Mouse (Mus musculus) liver, embryonic 14.5 days (tissue): ENCODE data around the gene Gm10974. TPM values are rescaled to one million over a fixed set of nuclear protein-coding genes. Genes with fewer than 3 reads are reported as not detected.
A peak's percentile ranks its signal among the peaks of the same experiment; 100 is the strongest.

ENCODE experiments used
- ATAC-seq: fragments of 200-750 bp; cut with Nextera tagmentation; 2 replicates; pipeline ENCODE4 v1.8.0; 2017; ENCODE audit warnings: moderate number of reproducible peaks, mild to moderate bottlenecking, moderate library complexity; ENCODE audit not compliant: insufficient read depth
- DNase-seq, 3 experiments: peaks; one replicate each; pipeline ENCODE4 v3.0.0-alpha.2; 2012 to 2013; ENCODE audit warnings: low read depth in 3 of 3, low spot score in 3 of 3
- H3K27ac ChIP-seq: fragments of 300-500 bp; sonication (generic); 2 replicates; pipeline ENCODE4 v1.5.1; 2014; ENCODE audit warnings: moderate library complexity, mild to moderate bottlenecking, control low read depth, inconsistent platforms
- H3K27me3 ChIP-seq: fragments of 300-500 bp; sonication (generic); 2 replicates; pipeline ENCODE4 v1.6.1; 2014; ENCODE audit warnings: mild to moderate bottlenecking, low read length, moderate library complexity; ENCODE audit not compliant: control insufficient read depth, insufficient read depth
- H3K36me3 ChIP-seq: fragments of 300-500 bp; sonication (generic); replicated peaks from 2 replicates; pipeline ENCODE4 v1.6.1; 2014; ENCODE audit warnings: low read depth; ENCODE audit not compliant: control insufficient read depth, insufficient read depth
- H3K4me1 ChIP-seq, 2 experiments: fragments of 200-500 bp in 1 of 2; fragments of 300-500 bp in 1 of 2; sonication (generic) in 1 of 2; replicated peaks; 2 replicates each; pipeline ENCODE4 v1.6.1; 2012 to 2014; ENCODE audit warnings: antibody characterized with exemption in 1 of 2, inconsistent platforms in 1 of 2, low read length in 1 of 2; ENCODE audit not compliant: control insufficient read depth in 2 of 2, insufficient read depth in 2 of 2
- H3K4me2 ChIP-seq: fragments of 300-500 bp; sonication (generic); 2 replicates; pipeline ENCODE4 v1.6.1; 2014; ENCODE audit warnings: low read depth, mild to moderate bottlenecking, control low read depth, moderate library complexity
- H3K4me3 ChIP-seq, 2 experiments: fragments of 200-500 bp in 1 of 2; fragments of 300-500 bp in 1 of 2; sonication (generic) in 1 of 2; 2 replicates each; pipeline ENCODE4 v1.5.1; 2012 to 2014; ENCODE audit warnings: low read depth in 2 of 2, low read length in 2 of 2, mild to moderate bottlenecking in 2 of 2, control low read depth in 1 of 2, inconsistent platforms in 1 of 2, moderate library complexity in 1 of 2; ENCODE audit not compliant: insufficient read depth in 1 of 2
- H3K9ac ChIP-seq: fragments of 300-500 bp; sonication (generic); replicated peaks from 2 replicates; pipeline ENCODE4 v1.6.1; 2014; ENCODE audit warnings: mild to moderate bottlenecking, control low read depth, moderate library complexity
- H3K9me3 ChIP-seq: fragments of 300-500 bp; sonication (generic); 2 replicates; pipeline ENCODE4 v1.6.1; 2016; ENCODE audit warnings: low read length, mixed read lengths; ENCODE audit not compliant: control insufficient read depth
- CTCF ChIP-seq: IDR thresholded peaks from 2 replicates; pipeline ENCODE4 v1.5.1; 2016; ENCODE audit warnings: antibody characterized with exemption, low read depth, control low read depth
- EP300 ChIP-seq: IDR thresholded peaks from 2 replicates; pipeline ENCODE4 v1.6.1; 2016; ENCODE audit warnings: antibody characterized with exemption, low read depth
- WGBS: fragments of 180-500 bp; shearing (Covaris S2); extraction: QIAGEN DNeasy Blood & Tissue Kit; methylation state at CpG from one replicate; pipeline ENCODE4 v1.1.7; 2014; ENCODE audit not compliant: insufficient replicate concordance; 5-methylcytosine and 5-hydroxymethylcytosine counted together
- polyA plus RNA-seq, 2 experiments: library from polyadenylated mRNA; depleted of rRNA in 1 of 2; stranded (reverse) in 1 of 2; unstranded in 1 of 2; fragments of >200 nt; fragmentation: Nextera tagmentation in 1 of 2; extraction: Ambion mirVana in 1 of 2; gene quantifications; 2 replicates each; pipeline versions ENCODE4 v1.2.1 to v1.2.3; 2012 to 2014

Gene Gm10974
- polyA plus RNA-seq, 2 experiments, result not detected

DNA sequence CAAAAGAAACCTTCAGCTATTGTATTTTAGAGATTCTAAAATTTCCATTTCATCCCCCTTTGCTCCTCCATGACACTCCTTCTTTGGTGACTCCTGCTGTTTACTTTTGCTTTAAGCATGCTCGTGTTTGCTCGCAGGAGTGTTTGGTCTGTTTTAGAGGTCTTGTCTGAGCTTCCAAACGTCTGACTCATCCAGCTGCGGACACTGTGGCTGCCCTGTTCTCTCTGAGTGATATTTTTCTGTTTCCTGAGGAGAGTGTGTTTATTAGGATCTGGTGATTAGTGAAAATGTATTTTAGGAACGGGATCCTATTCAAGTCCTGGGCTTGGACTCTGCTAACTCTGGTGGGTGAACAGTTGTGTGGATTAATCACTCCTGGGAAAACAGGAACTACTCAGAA is 26.1 kb upstream of the Gm10974 start:
- WGBS, result 24% methylated on average over 5 of the region's 5 CpGs
- Histone ChIP-seq H3K9me3 (no peaks in the 10 kb centered on the region), H3K4me1 (0 out of 4 replicates have a peak, but pooled peaks cover 0 to 4% of the 10 kb centered on the region in 2 experiments), H3K27ac (no peak overlapping the region), H3K27me3 (no peaks in the 10 kb centered on the region), H3K4me2 (no peak overlapping the region), H3K9ac (no peak overlapping the region), H3K4me3 (no peak overlapping the region), H3K36me3 (no peaks in the 10 kb centered on the region)
- DNase-seq (no peak), ATAC-seq (no peak)
- TF ChIP-seq EP300 (no peak), CTCF (no peak)

GRCm38 (mm10) chr7:66340044-66340443 is 25.7 kb upstream of the Gm10974 start:
- Histone ChIP-seq H3K9ac (no peak overlapping the region), H3K27ac (no peak overlapping the region), H3K27me3 (no peaks in the 10 kb centered on the region), H3K4me2 (no peak overlapping the region), H3K4me3 (no peak overlapping the region), H3K9me3 (no peaks in the 10 kb centered on the region), H3K4me1 (0 out of 4 replicates have a peak, but pooled peaks cover 0 to 4% of the 10 kb centered on the region in 2 experiments), H3K36me3 (no peaks in the 10 kb centered on the region)
- TF ChIP-seq EP300, result no peak
- TF ChIP-seq CTCF, result no peak
- ATAC-seq (no peak), DNase-seq (no peak)
- 51% methylated on average over 3 of the region's 3 CpGs for WGBS

DNA sequence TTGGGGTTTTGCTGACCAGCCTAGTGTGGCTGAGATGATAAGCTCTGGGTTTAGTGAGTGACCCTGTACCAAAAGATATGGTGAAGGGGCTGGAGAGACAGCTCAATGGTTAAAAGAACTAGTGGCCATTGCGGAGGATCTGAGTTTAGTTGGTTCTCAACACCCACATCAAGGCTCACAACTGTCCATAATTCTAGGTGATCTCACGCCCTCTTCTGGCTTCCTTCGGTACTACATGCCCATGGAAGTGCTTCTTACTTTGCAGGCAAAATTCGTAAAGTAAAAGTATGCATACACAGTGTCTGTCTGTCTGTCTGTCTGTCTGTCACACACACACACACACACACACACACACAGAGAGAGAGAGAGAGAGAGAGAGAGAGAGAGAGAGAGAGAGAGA is 23.4 kb upstream of the Gm10974 start:
- no peaks in the 10 kb centered on the region for H3K36me3 ChIP-seq
- 0 out of 4 replicates have a peak, but pooled peaks cover 0 to 4% of the 10 kb centered on the region in 2 experiments for H3K4me1 ChIP-seq
- H3K4me3 ChIP-seq, result no peak overlapping the region
- H3K9ac ChIP-seq, result no peak overlapping the region
- TF ChIP-seq CTCF, result peak; percentile 76
- TF ChIP-seq EP300, result no peak
- H3K9me3 ChIP-seq, result no peaks in the 10 kb centered on the region
- H3K27ac ChIP-seq, result no peak overlapping the region
- ATAC-seq (no peak), DNase-seq (peak in 2 of 3 experiments; percentile 20 to 32)
- no peaks in the 10 kb centered on the region for H3K27me3 ChIP-seq
- H3K4me2 ChIP-seq, result no peak overlapping the region
- 37% methylated on average over 4 of the region's 4 CpGs for WGBS

- no peak overlapping the region for H3K4me3 ChIP-seq
These were observed 22.9 kb upstream of the Gm10974 start for GRCm38 (mm10) chr7:66342831-66343230.

GRCm38 (mm10) chr7:66343307-66343706 is 22.4 kb upstream of the Gm10974 start:
- Histone ChIP-seq H3K27me3 (no peaks in the 10 kb centered on the region), H3K36me3 (no peaks in the 10 kb centered on the region), H3K9ac (no peak overlapping the region), H3K9me3 (no peaks in the 10 kb centered on the region), H3K4me2 (no peak overlapping the region), H3K4me3 (no peak overlapping the region), H3K27ac (no peak overlapping the region), H3K4me1 (0 out of 4 replicates have a peak, but pooled peaks cover 0 to 6% of the 10 kb centered on the region in 2 experiments)
- TF ChIP-seq EP300 (no peak), CTCF (no peak)
- DNase-seq, result no peak
- ATAC-seq, result no peak
- WGBS, result 66% methylated on average over 5 of the region's 5 CpGs

More at GRCm38 (mm10) chr7:66342831-66343230, 22.9 kb upstream of the Gm10974 start:
- WGBS, result 69% methylated on average over 6 of the region's 6 CpGs
- TF ChIP-seq EP300, result no peak
- no peak for TF ChIP-seq CTCF
- H3K27ac ChIP-seq, result no peak overlapping the region
- no peak overlapping the region for H3K9ac ChIP-seq
- no peak for ATAC-seq
- no peaks in the 10 kb centered on the region for H3K9me3 ChIP-seq
- no peaks in the 10 kb centered on the region for H3K36me3 ChIP-seq
- H3K4me1 ChIP-seq, result 0 out of 4 replicates have a peak, but pooled peaks cover 0 to 6% of the 10 kb centered on the region in 2 experiments
- H3K27me3 ChIP-seq, result no peaks in the 10 kb centered on the region
- DNase-seq, result no peak
- H3K4me2 ChIP-seq, result no peak overlapping the region
